Mouse (Mus musculus) heart, embryonic 16.5 days (tissue): ENCODE data around the gene Gipc3. TPM values are rescaled to one million over a fixed set of nuclear protein-coding genes. Genes with fewer than 3 reads are reported as not detected.
A peak's percentile ranks its signal among the peaks of the same experiment; 100 is the strongest.

Source experiments
- ATAC-seq: fragments of 200-750 bp; cut with Nextera tagmentation; replicated peaks from 2 replicates; pipeline ENCODE4 v1.8.0; 2017; ENCODE audit warnings: moderate number of reproducible peaks; ENCODE audit not compliant: insufficient read depth, low FRiP score; ENCODE audit errors: extremely low read depth
- H3K27ac ChIP-seq: fragments of 300-500 bp; sonication (generic); 2 replicates; pipeline ENCODE4 v1.5.1; 2014; ENCODE audit warnings: mild to moderate bottlenecking, low read length, control low read depth, moderate library complexity
- H3K27me3 ChIP-seq: fragments of 300-500 bp; sonication (generic); 2 replicates; pipeline ENCODE4 v1.6.1; 2014; ENCODE audit warnings: low read length, mixed read lengths; ENCODE audit not compliant: control insufficient read depth, insufficient read depth
- H3K36me3 ChIP-seq: fragments of 300-500 bp; sonication (generic); 2 replicates; pipeline ENCODE4 v1.6.1; 2014; ENCODE audit not compliant: control insufficient read depth, insufficient read depth
- H3K4me1 ChIP-seq: fragments of 300-500 bp; sonication (generic); 2 replicates; pipeline ENCODE4 v1.6.1; 2014; ENCODE audit warnings: low read length, mixed read lengths; ENCODE audit not compliant: control insufficient read depth, insufficient read depth
- H3K4me2 ChIP-seq: fragments of 300-500 bp; sonication (generic); 2 replicates; pipeline ENCODE4 v1.6.1; 2014; ENCODE audit warnings: low read depth, mild to moderate bottlenecking, control low read depth, low read length
- H3K4me3 ChIP-seq: fragments of 300-500 bp; sonication (generic); 2 replicates; pipeline ENCODE4 v1.5.1; 2014; ENCODE audit warnings: mild to moderate bottlenecking, control low read depth, low read length
- H3K9ac ChIP-seq: fragments of 300-500 bp; sonication (generic); 2 replicates; pipeline ENCODE4 v1.6.1; 2014; ENCODE audit warnings: low read length, control low read depth
- H3K9me3 ChIP-seq: fragments of 300-500 bp; sonication (generic); replicated peaks from 2 replicates; pipeline ENCODE4 v1.6.1; 2016; ENCODE audit warnings: low read length; ENCODE audit not compliant: control insufficient read depth
- WGBS: fragments of 180-500 bp; shearing (Covaris S2); extraction: QIAGEN DNeasy Blood & Tissue Kit; methylation state at CpG from one replicate; pipeline ENCODE4 v1.1.7; 2014; 5-methylcytosine and 5-hydroxymethylcytosine counted together
- polyA plus RNA-seq: library from polyadenylated mRNA; unstranded; fragments of >200 nt; fragmentation: Nextera tagmentation; extraction: Ambion mirVana; gene quantifications from 2 replicates; pipeline ENCODE4 v1.2.1, GENCODE M21; 2015

Gene Gipc3
- polyA plus RNA-seq, 1 experiment from 2014 or later = 0.08 TPM

DNA sequence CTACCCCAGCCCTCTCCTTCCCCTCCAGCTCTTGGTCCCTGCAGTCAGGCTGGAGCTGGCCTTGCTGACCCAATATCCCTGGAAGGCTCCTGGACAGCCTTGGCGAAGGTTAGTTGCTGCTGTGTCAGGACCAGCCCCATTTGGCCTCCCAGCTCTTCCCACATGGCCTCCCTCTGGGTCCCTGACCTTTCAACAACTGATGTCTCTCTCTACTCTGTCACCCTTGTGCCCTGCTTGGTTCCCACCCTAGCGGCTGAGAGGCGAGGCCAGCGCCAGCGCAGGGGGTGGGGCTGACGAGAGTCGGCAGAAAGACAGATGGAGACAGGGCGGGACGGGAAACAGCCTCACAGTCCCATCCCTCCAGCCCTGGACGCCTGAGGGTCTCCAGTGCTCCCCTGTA lies 14.7 kb downstream of the Gipc3 start, which contains the start of gene Tbxa2r:
Gene Tbxa2r (plus strand): TSS at position 346 of the 400 bp plus-strand sequence.
- peak within 1 kb of the TSS; percentile 93 for H3K27ac ChIP-seq
- 2% methylated on average over 10 of the region's 10 CpGs for WGBS
- peak within 1 kb of the TSS; percentile 35 for H3K4me3 ChIP-seq
- H3K4me1 ChIP-seq = peaks cover 40% of the 10 kb centered on the region
- peak within 1 kb of the TSS; percentile 54 for H3K4me2 ChIP-seq
- peaks cover 37% of the 10 kb centered on the region for H3K36me3 ChIP-seq
- no peaks in the 10 kb centered on the region for H3K27me3 ChIP-seq
- peak within 1 kb of the TSS; percentile 67 for H3K9ac ChIP-seq
- H3K9me3 ChIP-seq = no peaks in the 10 kb centered on the region
- ATAC-seq = peak; percentile 41

DNA sequence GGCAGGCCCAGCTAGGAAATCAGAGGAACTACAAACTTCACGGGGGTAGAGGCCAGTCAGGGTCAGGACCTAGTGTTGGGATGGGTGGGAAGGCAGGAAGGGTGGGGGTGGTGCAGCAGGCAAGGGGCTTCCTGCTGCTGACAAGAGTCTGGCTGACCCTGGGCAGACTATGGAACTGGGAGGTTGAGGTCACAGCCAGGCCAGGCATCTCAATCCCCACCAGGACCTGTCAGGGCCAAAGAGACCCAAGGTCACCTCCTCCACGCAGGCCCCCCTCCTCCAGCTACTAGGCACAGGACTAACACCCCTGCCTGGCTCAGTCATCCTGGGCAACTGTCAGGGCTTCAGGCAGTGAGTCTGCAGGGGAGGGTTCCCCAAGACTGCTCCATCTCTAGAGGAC lies 15.1 kb downstream of the Gipc3 start:
- Histone ChIP-seq H3K9ac (peak overlapping the region; percentile 67), H3K27me3 (no peaks in the 10 kb centered on the region), H3K27ac (peak overlapping the region; percentile 93), H3K4me1 (peaks cover 40% of the 10 kb centered on the region), H3K36me3 (peaks cover 41% of the 10 kb centered on the region), H3K4me2 (peak overlapping the region; percentile 54; the same call in 1 of the 2 replicates), H3K9me3 (no peaks in the 10 kb centered on the region), H3K4me3 (no peak overlapping the region)
- ATAC-seq = no peak
- WGBS = 12% methylated on average over 2 of the region's 2 CpGs

DNA sequence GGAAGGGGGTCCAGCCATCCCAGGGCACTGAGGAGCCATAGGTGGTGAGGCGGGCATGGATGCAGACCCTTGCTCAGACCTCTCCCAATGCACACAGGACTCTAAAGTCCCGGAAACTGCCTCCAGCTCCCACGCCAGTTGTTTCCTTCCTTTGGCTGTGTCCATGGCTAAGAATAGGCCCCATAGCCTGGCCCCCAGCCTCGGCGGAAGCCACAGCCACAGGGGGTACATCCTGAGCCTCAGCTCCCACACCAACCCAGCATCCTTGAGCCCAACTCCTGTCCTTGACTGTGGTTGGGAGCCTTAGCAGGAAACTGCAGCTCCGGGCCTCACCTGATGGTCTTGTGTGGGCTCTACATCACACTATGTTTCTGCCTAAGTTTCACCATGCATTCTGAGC lies 16.2 kb downstream of the Gipc3 start:
- no peak for ATAC-seq
- Histone ChIP-seq H3K4me1 (peaks cover 46% of the 10 kb centered on the region), H3K36me3 (peaks cover 43% of the 10 kb centered on the region)

DNA sequence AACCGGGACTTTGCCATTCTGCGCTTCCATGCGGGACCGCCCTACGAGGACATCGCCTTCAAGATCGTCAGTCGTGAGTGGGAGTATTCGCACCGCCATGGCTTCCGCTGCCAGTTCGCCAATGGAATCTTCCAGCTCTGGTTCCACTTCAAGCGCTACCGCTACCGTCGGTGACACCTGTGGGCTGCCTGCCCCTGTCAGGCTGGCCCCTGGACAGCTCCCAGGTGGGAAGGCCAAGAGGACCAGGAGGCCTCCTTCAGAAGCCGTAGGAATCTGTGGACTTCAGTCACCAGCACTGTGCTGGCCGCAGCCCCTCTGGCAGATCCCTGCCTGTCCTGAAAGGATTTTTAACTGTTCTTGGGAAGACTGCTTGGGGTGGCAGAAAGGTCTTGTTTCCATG lies 17.3 kb downstream of the Gipc3 start:
- ATAC-seq = no peak
- Histone ChIP-seq H3K4me3 (no peak overlapping the region), H3K9ac (no peak overlapping the region), H3K27me3 (no peaks in the 10 kb centered on the region), H3K4me2 (no peak overlapping the region), H3K4me1 (peaks cover 45% of the 10 kb centered on the region), H3K27ac (no peak overlapping the region), H3K36me3 (peaks cover 43% of the 10 kb centered on the region), H3K9me3 (no peaks in the 10 kb centered on the region)
- 90% methylated on average over 18 of the region's 18 CpGs for WGBS

More for the DNA sequence above, 16.2 kb downstream of the Gipc3 start:
- H3K9ac ChIP-seq = no peak overlapping the region
- 52% methylated on average over 6 of the region's 6 CpGs for WGBS
- no peak overlapping the region for H3K4me3 ChIP-seq
- peak overlapping the region; percentile 21; the same call in 1 of the 2 replicates for H3K4me2 ChIP-seq
- no peaks in the 10 kb centered on the region for H3K9me3 ChIP-seq
- H3K27me3 ChIP-seq = no peaks in the 10 kb centered on the region
- H3K27ac ChIP-seq = peak overlapping the region; percentile 48; the same call in 1 of the 2 replicates

DNA sequence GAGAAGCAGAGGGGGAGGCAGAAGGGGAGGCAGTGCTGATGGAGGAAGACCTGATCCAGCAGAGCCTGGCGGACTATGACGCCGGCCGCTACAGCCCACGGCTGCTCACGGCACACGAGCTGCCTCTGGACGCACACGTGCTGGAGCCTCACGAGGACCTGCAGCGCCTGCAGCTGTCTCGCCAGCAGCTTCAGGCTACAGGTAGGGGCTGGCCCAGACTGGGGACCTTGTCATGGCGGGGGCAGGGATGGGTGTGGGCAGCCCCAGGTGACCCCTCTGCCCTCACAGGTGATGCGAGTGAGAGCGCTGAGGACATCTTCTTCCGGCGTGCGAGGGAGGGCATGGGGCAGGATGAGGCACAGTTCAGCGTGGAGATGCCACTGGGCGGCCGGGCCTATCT lies 17.9 kb downstream of the Gipc3 start:
- 94% methylated on average over 21 of the region's 21 CpGs for WGBS
- no peak overlapping the region for H3K9ac ChIP-seq
- no peaks in the 10 kb centered on the region for H3K27me3 ChIP-seq
- no peak for ATAC-seq
- H3K4me1 ChIP-seq = peaks cover 39% of the 10 kb centered on the region
- H3K4me2 ChIP-seq = no peak overlapping the region
- peaks cover 43% of the 10 kb centered on the region for H3K36me3 ChIP-seq
- H3K4me3 ChIP-seq = no peak overlapping the region
- no peaks in the 10 kb centered on the region for H3K9me3 ChIP-seq
- H3K27ac ChIP-seq = no peak overlapping the region

DNA sequence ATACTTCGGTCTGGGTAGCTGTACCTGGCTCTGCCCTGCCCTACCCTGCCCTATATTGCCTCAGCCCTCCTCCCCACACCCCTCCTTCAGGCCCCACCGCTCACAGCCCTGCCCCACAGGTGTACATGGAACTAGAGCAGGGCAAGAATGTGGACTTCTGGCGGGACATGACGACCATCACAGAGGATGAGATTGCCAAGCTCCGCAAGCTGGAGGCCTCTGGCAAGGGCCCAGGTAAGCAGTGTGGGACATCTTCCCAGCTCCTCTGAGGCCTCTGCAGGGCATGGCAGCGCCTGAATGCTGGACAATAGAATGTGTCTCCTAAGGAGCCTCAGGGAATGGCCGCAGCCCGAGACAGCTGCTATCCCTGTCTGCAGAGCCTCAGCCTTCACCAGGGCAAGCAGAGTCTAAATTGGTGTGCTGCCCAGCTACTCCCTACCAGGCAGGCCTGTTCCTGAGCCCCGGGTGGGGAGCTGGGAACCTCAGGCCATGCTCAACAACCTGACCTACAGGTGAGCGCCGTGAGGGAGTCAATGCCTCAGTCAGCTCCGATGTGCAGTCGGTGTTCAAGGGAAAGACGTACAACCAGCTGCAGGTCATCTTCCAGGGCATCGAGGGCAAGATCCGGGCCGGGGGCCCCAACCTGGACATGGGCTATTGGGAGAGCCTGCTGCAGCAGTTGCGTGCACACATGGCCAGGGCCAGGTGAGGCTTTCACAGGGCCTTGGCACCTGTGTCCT lies 19.1 kb downstream of the Gipc3 start:
- peaks cover 43% of the 10 kb centered on the region for H3K36me3 ChIP-seq
- no peak overlapping the region for H3K4me3 ChIP-seq
- no peaks in the 10 kb centered on the region for H3K27me3 ChIP-seq
- no peak overlapping the region for H3K27ac ChIP-seq
- H3K4me2 ChIP-seq = no peak overlapping the region
- 92% methylated on average over 18 of the region's 18 CpGs for WGBS
- no peaks in the 10 kb centered on the region for H3K9me3 ChIP-seq
- peaks cover 35% of the 10 kb centered on the region for H3K4me1 ChIP-seq
- no peak for ATAC-seq
- no peak overlapping the region for H3K9ac ChIP-seq

DNA sequence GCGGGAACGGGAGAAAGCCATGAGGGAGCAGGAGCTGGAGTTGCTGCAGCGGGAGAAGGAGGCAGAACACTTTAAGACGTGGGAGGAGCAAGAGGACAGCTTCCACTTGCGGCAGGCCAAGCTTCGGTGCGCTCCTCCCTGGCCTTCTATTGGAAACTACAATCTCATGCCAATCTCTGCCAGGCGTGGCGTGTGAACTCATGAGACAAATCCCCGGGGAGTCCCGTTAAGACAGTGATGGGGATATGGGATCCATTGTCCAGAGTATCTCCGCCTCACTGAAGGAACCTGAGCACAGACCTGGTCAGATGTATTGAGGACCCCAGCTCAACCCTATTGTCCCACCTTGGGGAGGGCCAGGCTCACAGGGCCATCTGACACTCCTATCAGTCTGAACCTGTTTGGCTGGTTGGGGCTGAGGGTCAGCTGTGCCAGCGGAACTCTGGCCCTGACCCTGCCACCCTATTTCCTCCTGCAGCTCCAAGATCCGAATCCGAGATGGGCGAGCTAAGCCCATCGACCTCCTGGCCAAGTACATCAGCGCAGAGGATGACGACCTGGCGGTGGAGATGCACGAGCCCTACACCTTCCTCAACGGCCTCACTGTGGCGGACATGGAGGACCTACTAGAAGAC lies 19.8 kb downstream of the Gipc3 start:
- ATAC-seq = no peak
- 91% methylated on average over 23 of the region's 23 CpGs for WGBS
- Histone ChIP-seq H3K4me1 (peaks cover 28% of the 10 kb centered on the region), H3K9me3 (no peaks in the 10 kb centered on the region), H3K4me2 (no peak overlapping the region), H3K27me3 (no peaks in the 10 kb centered on the region), H3K36me3 (peaks cover 43% of the 10 kb centered on the region), H3K4me3 (no peak overlapping the region), H3K27ac (no peak overlapping the region), H3K9ac (no peak overlapping the region)

DNA sequence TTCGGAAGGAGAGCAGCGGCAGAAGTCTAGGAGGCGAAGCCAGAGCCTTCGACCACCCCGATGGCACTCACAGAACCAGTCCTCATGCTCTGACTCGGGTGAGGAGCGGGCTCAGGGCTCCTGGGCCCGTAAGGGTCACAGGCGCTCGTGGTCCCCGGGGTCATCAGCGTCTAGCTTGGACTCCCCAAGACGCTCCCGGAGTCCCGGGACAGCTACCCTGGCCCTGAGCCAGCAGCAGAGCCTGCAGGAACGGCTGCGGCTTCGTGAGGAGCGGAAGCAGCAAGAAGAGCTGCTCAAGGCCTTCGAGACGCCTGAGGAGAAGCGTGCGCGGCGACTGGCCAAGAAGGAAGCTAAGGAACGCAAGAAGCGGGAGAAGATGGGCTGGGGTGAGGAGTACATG lies 20.6 kb downstream of the Gipc3 start:
- H3K4me3 ChIP-seq = no peak overlapping the region
- no peak overlapping the region for H3K4me2 ChIP-seq
- H3K27me3 ChIP-seq = no peaks in the 10 kb centered on the region
- H3K4me1 ChIP-seq = peaks cover 23% of the 10 kb centered on the region
- no peak for ATAC-seq
- H3K36me3 ChIP-seq = peaks cover 43% of the 10 kb centered on the region
- 93% methylated on average over 27 of the region's 27 CpGs for WGBS
- H3K9ac ChIP-seq = no peak overlapping the region
- H3K9me3 ChIP-seq = no peaks in the 10 kb centered on the region
- H3K27ac ChIP-seq = no peak overlapping the region

DNA sequence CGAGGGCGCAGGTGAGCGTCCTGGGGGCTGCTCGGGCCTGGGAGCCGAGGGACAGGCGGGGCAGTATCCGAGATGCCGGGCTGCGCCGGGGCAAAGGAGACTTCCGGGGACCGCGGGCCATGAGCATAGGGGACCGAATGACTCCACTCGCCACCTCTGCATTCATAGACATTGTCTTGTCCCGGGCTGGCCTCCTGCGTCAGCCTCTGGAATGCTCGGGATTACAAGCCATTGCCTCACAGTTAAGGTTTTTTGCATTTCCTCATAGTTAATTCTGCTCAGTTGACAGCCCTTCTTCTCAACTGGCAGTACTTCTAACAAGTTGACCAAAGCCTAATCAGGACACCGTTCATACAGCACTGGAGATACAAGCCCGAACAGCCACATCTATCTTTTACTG lies 21.6 kb downstream of the Gipc3 start:
- WGBS = 2% methylated on average over 20 of the region's 20 CpGs
- Histone ChIP-seq H3K9me3 (no peaks in the 10 kb centered on the region), H3K4me3 (peak overlapping the region; percentile 90), H3K4me2 (peak overlapping the region; percentile 91), H3K9ac (peak overlapping the region; percentile 94), H3K4me1 (peaks cover 26% of the 10 kb centered on the region), H3K27me3 (no peaks in the 10 kb centered on the region), H3K36me3 (peaks cover 37% of the 10 kb centered on the region), H3K27ac (peak overlapping the region; percentile 93)
- ATAC-seq = no peak
